Mouse (Mus musculus) intestine, postnatal 0 days (tissue): ENCODE results near the gene Tvp23a. TPM values are rescaled to one million over a fixed set of nuclear protein-coding genes. Genes with fewer than 3 reads are reported as not detected.

Experiments
- ATAC-seq: fragments of 200-750 bp; cut with Nextera tagmentation; 2 replicates; pipeline ENCODE4 v1.8.0; 2017; ENCODE audit warnings: mild to moderate bottlenecking, moderate TSS enrichment, moderate library complexity
- H3K27ac ChIP-seq: fragments of 300-500 bp; sonication (generic); 2 replicates; pipeline ENCODE4 v1.5.1; 2014; ENCODE audit warnings: mild to moderate bottlenecking, low read depth, low read length, moderate library complexity
- H3K27me3 ChIP-seq: fragments of 300-500 bp; sonication (generic); replicated peaks from 2 replicates; pipeline ENCODE4 v1.6.1; 2014; ENCODE audit warnings: low read length, mixed read lengths; ENCODE audit not compliant: control insufficient read depth, insufficient read depth
- H3K36me3 ChIP-seq: fragments of 300-500 bp; sonication (generic); 2 replicates; pipeline ENCODE4 v1.6.1; 2014; ENCODE audit warnings: mild to moderate bottlenecking, moderate library complexity; ENCODE audit not compliant: control insufficient read depth, insufficient read depth
- H3K4me1 ChIP-seq: fragments of 300-500 bp; sonication (generic); replicated peaks from 2 replicates; pipeline ENCODE4 v1.6.1; 2014; ENCODE audit warnings: antibody characterized with exemption, low read length, mixed read lengths; ENCODE audit not compliant: control insufficient read depth, insufficient read depth
- H3K4me2 ChIP-seq: fragments of 300-500 bp; sonication (generic); replicated peaks from 2 replicates; pipeline ENCODE4 v1.6.1; 2014; ENCODE audit warnings: low read depth, mild to moderate bottlenecking, moderate library complexity
- H3K4me3 ChIP-seq: fragments of 300-500 bp; sonication (generic); 2 replicates; pipeline ENCODE4 v1.5.1; 2014; ENCODE audit warnings: low read depth, low read length
- H3K9ac ChIP-seq: fragments of 300-500 bp; sonication (generic); 2 replicates; pipeline ENCODE4 v1.6.1; 2014; ENCODE audit warnings: mild to moderate bottlenecking, low read depth, low read length
- H3K9me3 ChIP-seq: fragments of 300-500 bp; sonication (generic); 2 replicates; pipeline ENCODE4 v1.6.1; 2016; ENCODE audit warnings: mixed run types; ENCODE audit not compliant: control insufficient read depth
- CTCF ChIP-seq: sonication (generic); IDR thresholded peaks from 2 replicates; pipeline ENCODE4 v1.5.1; 2016; ENCODE audit warnings: low read depth, mild to moderate bottlenecking, control low read depth, antibody characterized with exemption, moderate library complexity
- WGBS: fragments of 180-500 bp; shearing (Covaris S2); extraction: QIAGEN DNeasy Blood & Tissue Kit; methylation state at CpG from one replicate; pipeline ENCODE4 v1.1.7; 2014; 5-methylcytosine and 5-hydroxymethylcytosine counted together
- polyA plus RNA-seq: library from polyadenylated mRNA; unstranded; fragments of >200 nt; fragmentation: Nextera tagmentation; extraction: Ambion mirVana; gene quantifications from 2 replicates; pipeline ENCODE4 v1.2.1, GENCODE M21; 2015

Gene Tvp23a
- polyA plus RNA-seq, 1 experiment from 2014 or later, result 1.9 TPM

DNA sequence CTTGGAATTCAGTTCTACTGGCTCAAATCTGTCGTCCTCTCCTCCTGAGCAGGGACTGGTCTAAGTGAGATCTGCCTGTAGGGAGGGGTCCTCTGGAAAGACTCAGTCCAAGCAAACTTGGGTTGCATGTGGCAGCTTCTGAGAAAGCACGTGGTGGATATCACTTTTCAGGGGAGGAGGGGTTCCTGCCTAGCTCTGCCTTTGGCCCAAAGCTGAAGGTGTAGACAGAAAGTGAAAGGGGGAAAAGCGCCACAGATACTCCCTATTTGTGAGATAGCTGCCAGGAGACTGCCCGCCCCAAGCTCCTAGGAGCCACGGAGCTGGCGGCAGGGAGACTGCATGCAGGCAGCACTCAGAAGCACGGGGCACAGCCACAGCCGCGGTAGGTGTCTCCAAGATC lies 42.3 kb upstream of the Tvp23a start:
- H3K9me3 ChIP-seq, result no peaks in the 10 kb centered on the region
- H3K36me3 ChIP-seq, result no peaks in the 10 kb centered on the region
- TF ChIP-seq CTCF, result no peak
- WGBS, result 2% methylated on average over 9 of the region's 9 CpGs
- peaks cover 10% of the 10 kb centered on the region; the same call in 1 of the 2 replicates for H3K27me3 ChIP-seq
- no peaks in the 10 kb centered on the region for H3K4me1 ChIP-seq
- peak overlapping the region; percentile 58 for H3K4me2 ChIP-seq
- no peak overlapping the region for H3K27ac ChIP-seq
- H3K4me3 ChIP-seq, result peak overlapping the region; percentile 26
- H3K9ac ChIP-seq, result no peak overlapping the region
- no peak for ATAC-seq

DNA sequence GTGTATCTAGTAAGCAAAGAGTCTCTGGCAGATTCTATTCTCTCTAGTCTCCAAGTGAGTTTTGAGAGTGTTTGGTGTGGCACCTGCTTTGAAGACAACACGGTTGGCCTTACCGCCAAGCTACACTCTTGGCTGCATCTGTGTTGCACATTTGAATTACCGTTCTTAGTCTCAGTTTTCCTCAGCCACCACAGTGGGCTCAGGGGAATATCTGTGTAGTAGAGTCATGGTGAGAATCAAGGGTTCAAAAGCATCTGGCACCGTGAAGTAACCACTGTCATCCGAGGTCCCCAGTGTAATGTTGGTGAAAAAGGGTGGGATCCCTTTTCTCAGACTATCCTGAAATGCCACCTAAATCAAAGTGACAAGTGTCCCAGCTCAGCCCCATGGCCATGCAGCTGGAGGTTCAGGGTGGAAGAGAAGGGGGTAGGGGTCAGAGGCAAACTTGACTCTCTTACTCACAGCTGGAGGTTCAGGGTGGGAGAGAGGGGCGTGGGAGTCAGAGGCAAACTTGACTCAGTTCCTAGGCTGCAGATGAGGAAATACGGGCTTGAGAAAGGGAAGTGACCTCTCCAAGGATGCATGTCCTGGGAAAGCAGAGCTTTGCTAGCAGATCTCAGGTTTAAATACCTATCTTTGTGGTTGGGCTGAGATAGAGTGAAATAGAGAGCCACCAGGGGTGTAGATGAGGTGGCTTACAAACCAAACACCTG lies 41.8 kb upstream of the Tvp23a start:
- no peak for TF ChIP-seq CTCF
- H3K9ac ChIP-seq, result no peak overlapping the region
- H3K4me2 ChIP-seq, result peak overlapping the region; percentile 58; the same call in 1 of the 2 replicates

DNA sequence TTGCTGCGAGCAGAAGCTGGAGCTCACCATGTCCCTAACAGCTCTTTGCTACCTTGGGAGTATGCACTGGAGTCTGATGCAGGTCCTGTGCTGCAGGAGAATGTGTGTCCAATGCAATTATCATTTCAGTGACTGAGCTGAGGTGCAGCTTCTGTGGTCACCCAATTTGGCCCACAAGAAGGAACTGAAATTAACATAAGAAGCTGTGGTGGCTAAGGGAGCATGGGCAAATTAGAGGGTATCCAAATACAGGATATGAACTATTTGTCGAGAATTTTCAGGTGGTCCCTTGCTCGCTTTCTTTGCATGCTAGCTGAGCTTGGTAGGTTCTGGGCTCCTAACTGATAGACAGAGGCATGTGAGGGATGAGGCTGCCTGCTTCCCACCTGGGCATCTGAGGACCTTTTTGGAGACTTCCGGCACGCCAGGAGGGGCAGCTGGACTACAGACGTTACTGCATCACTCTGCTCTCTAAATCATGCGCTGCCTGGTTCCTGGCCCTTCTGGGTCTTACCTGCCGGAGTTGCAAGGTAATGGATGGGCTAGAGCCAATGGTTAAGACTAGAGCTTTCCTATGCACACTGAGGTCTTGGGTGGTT lies 40.8 kb upstream of the Tvp23a start:
- ATAC-seq, result no peak
- WGBS, result 77% methylated on average over 8 of the region's 8 CpGs
- no peak overlapping the region for H3K4me2 ChIP-seq

More for the DNA sequence above, 41.8 kb upstream of the Tvp23a start:
- Histone ChIP-seq H3K27ac (no peak overlapping the region), H3K27me3 (peaks cover 10% of the 10 kb centered on the region; the same call in 1 of the 2 replicates), H3K36me3 (no peaks in the 10 kb centered on the region), H3K4me1 (no peaks in the 10 kb centered on the region), H3K9me3 (no peaks in the 10 kb centered on the region), H3K4me3 (no peak overlapping the region)
- no peak for ATAC-seq
- 82% methylated on average over 7 of the region's 7 CpGs for WGBS

DNA sequence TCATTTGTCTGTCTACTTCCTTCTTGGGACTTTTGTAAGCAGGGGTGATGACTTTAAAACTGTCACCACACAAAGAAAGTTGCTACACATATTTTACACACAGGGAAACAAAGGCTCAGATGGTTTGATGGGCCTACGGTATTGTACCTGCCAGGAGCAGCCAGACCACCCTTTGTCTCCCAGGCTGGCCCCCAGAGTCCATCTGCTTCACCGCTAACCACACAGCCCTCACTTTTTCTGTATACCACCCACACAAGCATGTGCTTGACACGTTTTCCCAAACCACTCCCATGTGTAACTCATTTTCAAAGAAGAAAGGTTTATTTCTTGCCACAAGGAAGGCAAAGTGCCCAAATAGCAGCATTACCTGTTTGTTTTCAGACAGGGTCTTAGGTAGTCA lies 39.8 kb upstream of the Tvp23a start:
- TF ChIP-seq CTCF, result no peak
- 73% methylated on average over 3 of the region's 3 CpGs for WGBS
- Histone ChIP-seq H3K4me1 (no peaks in the 10 kb centered on the region), H3K4me3 (no peak overlapping the region), H3K27ac (no peak overlapping the region), H3K27me3 (peaks cover 10% of the 10 kb centered on the region; the same call in 1 of the 2 replicates), H3K36me3 (no peaks in the 10 kb centered on the region), H3K9me3 (no peaks in the 10 kb centered on the region), H3K9ac (no peak overlapping the region), H3K4me2 (no peak overlapping the region)
- no peak for ATAC-seq

More for the DNA sequence above, 40.8 kb upstream of the Tvp23a start:
- Histone ChIP-seq H3K4me1 (no peaks in the 10 kb centered on the region), H3K27ac (no peak overlapping the region), H3K4me3 (no peak overlapping the region), H3K27me3 (peaks cover 10% of the 10 kb centered on the region; the same call in 1 of the 2 replicates), H3K36me3 (no peaks in the 10 kb centered on the region), H3K9me3 (no peaks in the 10 kb centered on the region), H3K9ac (no peak overlapping the region)
- TF ChIP-seq CTCF, result no peak

DNA sequence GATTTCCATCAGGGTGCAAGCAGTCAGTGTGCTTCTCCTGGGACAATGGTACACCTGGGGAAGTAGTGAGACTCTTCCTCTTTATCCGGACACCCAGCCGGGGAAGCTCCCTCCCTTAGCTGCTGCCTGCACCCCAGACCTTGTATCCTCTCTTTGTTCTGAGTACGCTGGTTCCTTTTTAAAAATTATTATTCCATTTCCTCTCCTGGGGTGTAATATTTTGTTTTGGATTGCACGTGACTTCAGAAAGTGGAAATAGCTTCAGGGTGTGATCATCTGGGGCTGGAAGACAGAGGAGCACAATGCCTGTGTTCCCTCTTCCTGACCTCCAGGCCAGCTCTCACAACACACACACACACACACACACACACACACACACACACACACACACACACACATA lies 35.2 kb upstream of the Tvp23a start:
- H3K4me2 ChIP-seq, result no peak overlapping the region
- H3K4me3 ChIP-seq, result no peak overlapping the region
- no peak for TF ChIP-seq CTCF
- no peak for ATAC-seq
- H3K9ac ChIP-seq, result no peak overlapping the region
- H3K27me3 ChIP-seq, result no peaks in the 10 kb centered on the region
- H3K4me1 ChIP-seq, result no peaks in the 10 kb centered on the region
- H3K27ac ChIP-seq, result no peak overlapping the region
- no peaks in the 10 kb centered on the region for H3K9me3 ChIP-seq
- H3K36me3 ChIP-seq, result no peaks in the 10 kb centered on the region
- WGBS, result 63% methylated on average over 4 of the region's 4 CpGs

DNA sequence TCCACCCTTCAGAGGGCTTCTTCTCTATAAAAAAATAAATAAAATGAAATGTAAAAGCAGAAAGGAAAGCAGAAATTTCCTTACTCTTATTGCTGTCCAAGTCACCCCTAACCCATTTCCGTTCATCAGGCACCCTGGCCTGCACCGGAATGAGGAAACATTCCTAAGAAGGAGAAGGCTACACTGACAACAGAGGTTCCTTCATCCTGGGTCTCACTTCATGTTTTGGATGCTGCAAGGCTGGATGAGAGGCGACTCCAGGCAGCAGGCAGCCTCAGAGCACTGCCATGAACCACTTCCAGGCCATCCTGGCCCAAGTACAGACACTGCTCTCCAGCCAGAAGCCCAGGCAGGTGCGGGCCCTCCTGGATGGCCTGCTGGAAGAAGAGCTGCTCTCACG lies 32.7 kb upstream of the Tvp23a start, which contains the start of gene Ciita:
Gene Ciita (plus strand): TSS at position 203 of the 400 bp plus-strand sequence.
- ATAC-seq, result no peak
- 72% methylated on average over 5 of the region's 5 CpGs for WGBS
- no peak within 1 kb of the TSS for H3K4me2 ChIP-seq
- H3K27me3 ChIP-seq, result no peaks in the 10 kb centered on the region
- H3K27ac ChIP-seq, result no peak within 1 kb of the TSS
- no peak for TF ChIP-seq CTCF
- H3K36me3 ChIP-seq, result no peaks in the 10 kb centered on the region
- H3K9me3 ChIP-seq, result no peaks in the 10 kb centered on the region
- H3K9ac ChIP-seq, result no peak within 1 kb of the TSS
- no peak within 1 kb of the TSS for H3K4me3 ChIP-seq
- no peaks in the 10 kb centered on the region for H3K4me1 ChIP-seq
